Mouse (Mus musculus) embryonic facial prominence, embryonic 11.5 days (tissue): ENCODE results near the gene Mfsd14a. TPM values are rescaled to one million over a fixed set of nuclear protein-coding genes. Genes with fewer than 3 reads are reported as not detected.

Source experiments
- polyA plus RNA-seq: library from polyadenylated mRNA; unstranded; fragments of >200 nt; fragmentation: Nextera tagmentation; extraction: Ambion mirVana; gene quantifications from 2 replicates; pipeline ENCODE4 v1.2.1, GENCODE M21; 2014

Gene Mfsd14a
- polyA plus RNA-seq, 1 experiment from 2014 or later: 105 TPM

Other genes with a start within 250 kb of the Mfsd14a start
- 15.3 and 15.7 TPM in 2 replicates for gene Cdc14a, start 238.6 kb downstream of the Mfsd14a start, polyA plus RNA-seq
- 110 and 112 TPM in 2 replicates for gene Rtca, start 154.5 kb downstream of the Mfsd14a start, polyA plus RNA-seq
- gene Dbt, start 149.6 kb downstream of the Mfsd14a start, polyA plus RNA-seq: 11.5 and 11.9 TPM in 2 replicates
- gene Lrrc39, start 99.7 kb downstream of the Mfsd14a start, polyA plus RNA-seq: 0.26 and 0.84 TPM in 2 replicates
- 38.7 TPM in 2 replicates for gene Sass6, start 67.7 kb downstream of the Mfsd14a start, polyA plus RNA-seq
- gene Trmt13, start 48.1 kb downstream of the Mfsd14a start, polyA plus RNA-seq: 18.3 and 25.4 TPM in 2 replicates
- not detected in 2 replicates for gene Gm43191, start 18.6 kb upstream of the Mfsd14a start, polyA plus RNA-seq
- 6.6 and 7.0 TPM in 2 replicates for gene Slc35a3, start 50.2 kb upstream of the Mfsd14a start, polyA plus RNA-seq
- gene Agl, start 145.5 kb upstream of the Mfsd14a start, polyA plus RNA-seq: 14.7 and 15.6 TPM in 2 replicates
- 10.6 and 11.6 TPM in 2 replicates for gene Frrs1, start 196.8 kb upstream of the Mfsd14a start, polyA plus RNA-seq